22 mouse cellular contexts compared by ENCODE assay signal in the genomic region with DNA sequence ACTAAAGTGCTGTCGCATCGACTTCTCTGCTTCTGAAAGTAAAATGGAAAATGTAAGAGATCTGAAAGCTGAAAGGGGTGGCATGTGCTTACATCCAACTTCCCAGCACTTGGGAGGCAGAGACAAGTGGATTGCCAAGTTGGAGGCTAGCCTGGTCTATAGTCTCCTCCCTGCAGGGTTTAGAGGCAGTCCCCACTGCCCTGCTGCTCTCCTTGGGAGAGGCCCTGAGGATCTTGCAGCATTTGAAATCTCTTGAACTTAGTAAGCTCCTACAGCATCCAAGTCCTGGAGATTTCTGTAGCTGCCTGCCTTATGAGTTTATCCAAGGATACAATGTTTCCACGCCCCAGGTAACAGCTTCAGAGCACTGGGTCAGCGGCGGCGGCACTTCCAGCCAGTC. TPM values are rescaled to one million over a fixed set of nuclear protein-coding genes. Genes with fewer than 3 reads are reported as not detected.
A peak's percentile ranks its signal among the peaks of the same experiment; 100 is the strongest.
DNase-seq lines count a peak whose midpoint lies in the region; ATAC-seq and TF ChIP-seq lines count a peak whose summit lies in the region.
"Had no signal": no experiment of that assay in that cellular context is flagged by ENCODE, and none has a peak within 500 bp of the region (broad histone marks: within the 10 kb centered on the region; RNA-seq: fewer than 3 reads in every experiment).

No protein-coding gene starts in this region.

- no peak overlapping the region for H3K9ac ChIP-seq in heart, postnatal 0 days (replicated peaks; ENCODE audit: low read depth, low read length)
- no peak overlapping the region for H3K9ac ChIP-seq in heart, adult 2 months (ENCODE audit: low read depth, low read length)
- H3K9ac ChIP-seq in lung, embryonic 14.5 days = no peak overlapping the region
- no peak overlapping the region for H3K9ac ChIP-seq in lung, embryonic 16.5 days (ENCODE audit: low read length)
- H3K9ac ChIP-seq: embryonic facial prominence, embryonic 13.5 days; embryonic facial prominence, embryonic 15.5 days; forebrain, embryonic 12.5 days had no signal

- no peaks in the 10 kb centered on the region for H3K27me3 ChIP-seq in heart, postnatal 0 days (ENCODE audit: control insufficient read depth, insufficient read depth, low read length)
- H3K27me3 ChIP-seq in heart, adult 2 months (ENCODE audit: control insufficient read depth, insufficient read depth, low read length) = no peaks in the 10 kb centered on the region
- no peaks in the 10 kb centered on the region for H3K27me3 ChIP-seq in lung, embryonic 14.5 days (ENCODE audit: insufficient read depth, low read length)
- no peaks in the 10 kb centered on the region for H3K27me3 ChIP-seq in lung, embryonic 16.5 days (ENCODE audit: control insufficient read depth, insufficient read depth, low read depth, low read length)
- H3K27me3 ChIP-seq: embryonic facial prominence, embryonic 13.5 days; embryonic facial prominence, embryonic 15.5 days; forebrain, embryonic 12.5 days had no signal

- H3K36me3 ChIP-seq in heart, postnatal 0 days (replicated peaks; ENCODE audit: control insufficient read depth, insufficient read depth, low read length) = no peaks in the 10 kb centered on the region
- no peaks in the 10 kb centered on the region for H3K36me3 ChIP-seq in heart, adult 2 months (ENCODE audit: control insufficient read depth, insufficient read depth, low read length)
- no peaks in the 10 kb centered on the region for H3K36me3 ChIP-seq in lung, embryonic 14.5 days (ENCODE audit: insufficient read depth)
- no peaks in the 10 kb centered on the region for H3K36me3 ChIP-seq in lung, embryonic 16.5 days (ENCODE audit: control insufficient read depth, insufficient read depth, low read length)
- H3K36me3 ChIP-seq: embryonic facial prominence, embryonic 13.5 days; embryonic facial prominence, embryonic 15.5 days; forebrain, embryonic 10.5 days; forebrain, embryonic 12.5 days had no signal

- no peak for TF ChIP-seq EP300 in heart, postnatal 0 days (IDR thresholded peaks at IDR 0.05; ENCODE audit: low read depth)
- no peak for TF ChIP-seq EP300 in heart, adult 2 months (IDR thresholded peaks at IDR 0.05; ENCODE audit: insufficient read depth, low read depth, low read length)

- TF ChIP-seq POLR2A in heart, adult 2 months (IDR thresholded peaks at IDR 0.05; ENCODE audit: insufficient read depth, low read depth, low read length) = no peak
- TF ChIP-seq POLR2A in lung, adult 2 months (IDR thresholded peaks at IDR 0.05; ENCODE audit: borderline replicate concordance, extremely low read depth, low read depth, low read length) = no peak

- DNase-seq in heart, postnatal 0 days (ENCODE audit: low spot score) = no peak
- no peak for DNase-seq in heart, adult 2 months
- DNase-seq in lung, embryonic 14.5 days = no peak
- no peak for DNase-seq in lung, adult 2 months
- DNase-seq in lung, postnatal 14 days = no peak
- DNase-seq: adrenal gland, adult 2 months; adrenal gland, postnatal 10 days; adrenal gland, postnatal 25 days; cerebellum, adult 11 months; cerebellum, adult 18-20 months; cerebellum, adult 8-10 months; cerebellum, adult 9-11 months; cerebellum, postnatal 14 days; cerebellum, postnatal 36 days; embryo, embryonic 11 days had no signal

- H3K4me2 ChIP-seq in heart, postnatal 0 days (ENCODE audit: low read depth, low read length) = no peak overlapping the region
- no peak overlapping the region for H3K4me2 ChIP-seq in lung, embryonic 14.5 days
- no peak overlapping the region for H3K4me2 ChIP-seq in lung, embryonic 16.5 days (ENCODE audit: low read depth, low read length)
- H3K4me2 ChIP-seq: embryonic facial prominence, embryonic 13.5 days; embryonic facial prominence, embryonic 15.5 days; forebrain, embryonic 12.5 days had no signal

- H3K4me1 ChIP-seq in heart, postnatal 0 days (ENCODE audit: control insufficient read depth, insufficient read depth) = peaks cover 11% of the 10 kb centered on the region
- peaks cover 12% of the 10 kb centered on the region for H3K4me1 ChIP-seq in heart, adult 2 months (ENCODE audit: control insufficient read depth, insufficient read depth, low read length)
- H3K4me1 ChIP-seq in lung, embryonic 14.5 days (ENCODE audit: insufficient read depth) = peaks cover 24% of the 10 kb centered on the region
- peaks cover 27% of the 10 kb centered on the region for H3K4me1 ChIP-seq in lung, adult 2 months (ENCODE audit: control insufficient read depth, insufficient read depth, low read length)
- peaks cover 53% of the 10 kb centered on the region for H3K4me1 ChIP-seq in lung, embryonic 16.5 days (replicated peaks; ENCODE audit: control insufficient read depth, insufficient read depth, low read length)

- no peak for TF ChIP-seq CTCF in heart, postnatal 0 days (IDR thresholded peaks at IDR 0.05; ENCODE audit: low read depth)
- TF ChIP-seq CTCF in heart, adult 2 months (IDR thresholded peaks at IDR 0.05) = no peak
- no peak for TF ChIP-seq CTCF in lung, embryonic 14.5 days (IDR thresholded peaks at IDR 0.05; ENCODE audit: low read depth)
- no peak for TF ChIP-seq CTCF in lung, adult 2 months (IDR thresholded peaks at IDR 0.05; ENCODE audit: insufficient read depth, low read length)

- no peaks in the 10 kb centered on the region for H3K9me3 ChIP-seq in heart, postnatal 0 days (replicated peaks; ENCODE audit: control insufficient read depth, low read length)
- no peaks in the 10 kb centered on the region for H3K9me3 ChIP-seq in lung, embryonic 14.5 days (ENCODE audit: low read depth, low read length)
- H3K9me3 ChIP-seq in lung, embryonic 16.5 days (ENCODE audit: control insufficient read depth, low read length) = no peaks in the 10 kb centered on the region
- H3K9me3 ChIP-seq: embryonic facial prominence, embryonic 13.5 days; embryonic facial prominence, embryonic 15.5 days; forebrain, embryonic 10.5 days; forebrain, embryonic 12.5 days had no signal

- 92% methylated on average over 6 of the region's 6 CpGs for WGBS in heart, postnatal 0 days
- WGBS in heart, adult 2 months = 92% methylated on average over 6 of the region's 6 CpGs
- 83% methylated on average over 6 of the region's 6 CpGs for WGBS in lung, embryonic 14.5 days
- 96% methylated on average over 6 of the region's 6 CpGs for WGBS in lung, adult 2 months
- WGBS in lung, embryonic 16.5 days = 85% methylated on average over 6 of the region's 6 CpGs

- intact Hi-C loops in heart, adult 2 months (cut with DNase I) = no loop called here

- no peak overlapping the region for H3K4me3 ChIP-seq in heart, postnatal 0 days (ENCODE audit: low read depth, low read length)
- no peak overlapping the region for H3K4me3 ChIP-seq in heart, adult 2 months
- no peak overlapping the region for H3K4me3 ChIP-seq in lung, embryonic 14.5 days (ENCODE audit: low read depth, low read length)
- no peak overlapping the region for H3K4me3 ChIP-seq in lung, adult 2 months (replicated peaks; ENCODE audit: extremely low read depth, low read depth, low read length)
- no peak overlapping the region for H3K4me3 ChIP-seq in lung, embryonic 16.5 days (ENCODE audit: low read length)
- H3K4me3 ChIP-seq: embryonic facial prominence, embryonic 13.5 days; embryonic facial prominence, embryonic 15.5 days; erythroblast, embryonic 14.5 days; forebrain, embryonic 10.5 days; forebrain, embryonic 12.5 days had no signal

- H3K27ac ChIP-seq in heart, postnatal 0 days (ENCODE audit: low read depth) = 0 out of 2 replicates have a peak overlapping the region, but pooled peaks have one; percentile 6
- H3K27ac ChIP-seq in heart, adult 2 months = no peak overlapping the region
- 0 out of 2 replicates have a peak overlapping the region, but pooled peaks have one; percentile 18 for H3K27ac ChIP-seq in lung, embryonic 14.5 days (ENCODE audit: low read depth)
- peak overlapping the region; percentile 79; the same call in 1 of the 2 replicates for H3K27ac ChIP-seq in lung, embryonic 16.5 days (ENCODE audit: low read length)
- H3K27ac ChIP-seq: embryonic facial prominence, embryonic 13.5 days; embryonic facial prominence, embryonic 15.5 days; forebrain, embryonic 10.5 days; forebrain, embryonic 12.5 days had no signal

- H3K79me2 ChIP-seq in heart, adult 2 months (replicated peaks; ENCODE audit: control insufficient read depth, insufficient read depth, low read length) = no peaks in the 10 kb centered on the region

- ATAC-seq in heart, postnatal 0 days (ENCODE audit: insufficient read depth, low read depth) = no peak
- no peak for ATAC-seq in lung, embryonic 14.5 days (ENCODE audit: insufficient read depth)
- ATAC-seq in lung, embryonic 16.5 days (ENCODE audit: low read depth) = no peak
- ATAC-seq: forebrain, embryonic 14.5 days had no signal

RNA-seq across cellular contexts. Expression of a gene that starts 24.3 kb away (rescaled TPM):
- 44.0 and 45.5 TPM in 2 replicates for total RNA-seq in heart, postnatal 0 days (2014; rRNA removed; ENCODE audit: low replicate concordance)
- polyA plus RNA-seq in heart, postnatal 0 days (2015; fragmentation: Nextera tagmentation; extraction: Ambion mirVana) = 24.2 and 25.5 TPM in 2 replicates
- 10 to 100 TPM; 24.5 to 27.7 TPM for total RNA-seq in heart, adult 2 months (2021)
- 12.9 and 17.8 TPM in 2 replicates for polyA plus RNA-seq in heart, adult 2 months (2012; rRNA removed)
- polyA plus RNA-seq in lung, embryonic 14.5 days (2014; fragmentation: Nextera tagmentation; extraction: Ambion mirVana) = 37.3 and 38.5 TPM in 2 replicates
- 23.9 and 31.4 TPM in 2 replicates for polyA plus RNA-seq in lung, adult 2 months (2012; rRNA removed)
- polyA plus RNA-seq in lung, embryonic 16.5 days (2015; fragmentation: Nextera tagmentation; extraction: Ambion mirVana) = 47.9 TPM in 2 replicates
